In the genomic region with DNA sequence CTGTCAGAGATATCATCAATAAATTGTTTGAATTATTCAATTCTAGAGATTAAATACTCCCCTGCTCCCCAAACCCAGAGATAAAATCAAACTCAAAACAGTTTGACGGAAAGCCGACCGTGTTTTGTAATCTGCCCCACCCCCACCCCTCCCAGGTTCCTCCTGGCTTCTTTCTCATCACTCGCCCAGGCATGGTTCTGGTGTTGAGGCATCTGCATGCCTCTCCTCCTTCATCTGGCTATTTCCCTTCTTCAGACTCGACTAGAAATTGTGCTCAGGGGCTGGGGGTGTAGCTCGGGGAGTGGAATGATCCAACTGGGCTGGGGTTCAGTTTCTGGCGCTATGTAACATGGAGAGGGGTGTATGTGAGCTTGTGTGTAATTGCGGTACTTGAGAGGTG, we compare ENCODE assay signal across 8 mouse cellular contexts. TPM values are rescaled to one million over a fixed set of nuclear protein-coding genes. Genes with fewer than 3 reads are reported as not detected.
A peak's percentile ranks its signal among the peaks of the same experiment; 100 is the strongest.
DNase-seq lines count a peak whose midpoint lies in the region; ATAC-seq and TF ChIP-seq lines count a peak whose summit lies in the region.

No protein-coding gene starts in this region.

- peak overlapping the region; percentile 32 for H3K4me2 ChIP-seq in hindbrain, embryonic 13.5 days
- no peak overlapping the region for H3K4me2 ChIP-seq in hindbrain, embryonic 11.5 days (replicated peaks; ENCODE audit: low read depth, low read length)
- peak overlapping the region; percentile 34; the same call in 1 of the 2 replicates for H3K4me2 ChIP-seq in liver, embryonic 14.5 days (ENCODE audit: low read depth)

- no peaks in the 10 kb centered on the region for H3K36me3 ChIP-seq in hindbrain, embryonic 13.5 days
- no peaks in the 10 kb centered on the region for H3K36me3 ChIP-seq in hindbrain, embryonic 11.5 days (ENCODE audit: control insufficient read depth, insufficient read depth, low read length)
- no peaks in the 10 kb centered on the region for H3K36me3 ChIP-seq in ES-E14 (ENCODE audit: control insufficient read depth, insufficient read depth, low read length, poor library complexity, severe bottlenecking)
- H3K36me3 ChIP-seq in liver, embryonic 14.5 days (replicated peaks; ENCODE audit: control insufficient read depth, insufficient read depth, low read depth) = no peaks in the 10 kb centered on the region

- 0 out of 2 replicates have a peak, but pooled peaks cover 3% of the 10 kb centered on the region for H3K27me3 ChIP-seq in hindbrain, embryonic 13.5 days
- no peaks in the 10 kb centered on the region for H3K27me3 ChIP-seq in hindbrain, embryonic 11.5 days (ENCODE audit: control insufficient read depth, insufficient read depth, low read length)
- no peaks in the 10 kb centered on the region for H3K27me3 ChIP-seq in liver, embryonic 14.5 days (ENCODE audit: control insufficient read depth, insufficient read depth, low read length)

- no peak for TF ChIP-seq POLR2A in embryonic fibroblast, embryonic 13.5 days (IDR thresholded peaks at IDR 0.05; ENCODE audit: low read depth, low read length)

- 51% methylated on average over 8 of the region's 8 CpGs for WGBS in hindbrain, embryonic 13.5 days
- 53% methylated on average over 8 of the region's 8 CpGs for WGBS in hindbrain, embryonic 11.5 days
- WGBS in liver, embryonic 14.5 days (ENCODE audit: insufficient replicate concordance) = 24% methylated on average over 8 of the region's 8 CpGs

- no peak for DNase-seq in hindbrain, embryonic 11.5 days (ENCODE audit: low spot score)
- no peak for DNase-seq in ES-E14 (ENCODE audit: low read depth, low spot score)
- DNase-seq in liver, embryonic 14.5 days (ENCODE audit: low read depth in 3 of 3, low spot score in 3 of 3) = no peak
- DNase-seq in gastrocnemius, postnatal 10 days = no peak
- DNase-seq in frontal cortex, adult 2 months (ENCODE audit: extremely low spot score in 1 of 2, low spot score in 1 of 2) = no peak
- no peak for DNase-seq in kidney, postnatal 36 days

- no peaks in the 10 kb centered on the region for H3K9me3 ChIP-seq in hindbrain, embryonic 13.5 days
- H3K9me3 ChIP-seq in hindbrain, embryonic 11.5 days (ENCODE audit: control insufficient read depth, low read length) = no peaks in the 10 kb centered on the region; the same call in 1 of the 2 replicates
- no peaks in the 10 kb centered on the region for H3K9me3 ChIP-seq in ES-E14 (ENCODE audit: control insufficient read depth, insufficient read depth, low read depth, low read length)
- H3K9me3 ChIP-seq in liver, embryonic 14.5 days (ENCODE audit: control insufficient read depth, low read length) = no peaks in the 10 kb centered on the region

- no peak overlapping the region for H3K9ac ChIP-seq in hindbrain, embryonic 13.5 days
- H3K9ac ChIP-seq in hindbrain, embryonic 11.5 days (ENCODE audit: low read depth, low read length) = no peak overlapping the region
- peak overlapping the region; percentile 6; the same call in 1 of the 2 replicates for H3K9ac ChIP-seq in ES-E14 (ENCODE audit: insufficient read depth, low read depth, low read length, poor library complexity, severe bottlenecking)
- H3K9ac ChIP-seq in liver, embryonic 14.5 days (replicated peaks) = no peak overlapping the region

- no peak overlapping the region for H3K4me3 ChIP-seq in hindbrain, embryonic 13.5 days
- H3K4me3 ChIP-seq in hindbrain, embryonic 11.5 days (ENCODE audit: low read depth, low read length) = no peak overlapping the region
- H3K4me3 ChIP-seq in ES-E14 (ENCODE audit: insufficient read depth in 1 of 2, low read depth in 1 of 2, low read length in 2 of 2, poor library complexity in 1 of 2, severe bottlenecking in 1 of 2) = peak overlapping the region in 1 of 2 experiments; percentile 38; a peak in 2 of 4 replicates
- no peak overlapping the region for H3K4me3 ChIP-seq in embryonic fibroblast, embryonic 13.5 days (ENCODE audit: insufficient read depth, low read length)
- H3K4me3 ChIP-seq in liver, embryonic 14.5 days (ENCODE audit: insufficient read depth in 1 of 2, low read depth in 2 of 2, low read length in 2 of 2) = no peak overlapping the region

- H3K27ac ChIP-seq in hindbrain, embryonic 13.5 days = no peak overlapping the region
- no peak overlapping the region for H3K27ac ChIP-seq in hindbrain, embryonic 11.5 days (ENCODE audit: low read depth, low read length)
- H3K27ac ChIP-seq in ES-E14 (ENCODE audit: insufficient read depth, low read depth, low read length, poor library complexity, severe bottlenecking) = no peak overlapping the region
- peak overlapping the region; percentile 44 for H3K27ac ChIP-seq in embryonic fibroblast, embryonic 13.5 days (ENCODE audit: insufficient read depth, low read length)
- H3K27ac ChIP-seq in liver, embryonic 14.5 days = no peak overlapping the region

- 0 out of 2 replicates have a peak, but pooled peaks cover 6% of the 10 kb centered on the region for H3K4me1 ChIP-seq in hindbrain, embryonic 13.5 days (replicated peaks)
- H3K4me1 ChIP-seq in hindbrain, embryonic 11.5 days (replicated peaks; ENCODE audit: control insufficient read depth, insufficient read depth, low read length) = no peaks in the 10 kb centered on the region
- H3K4me1 ChIP-seq in ES-E14 (ENCODE audit: control insufficient read depth in 2 of 2, insufficient read depth in 2 of 2, low read length in 2 of 2, poor library complexity in 1 of 2) = peaks cover 0 to 15% of the 10 kb centered on the region in 2 experiments; a peak in 3 of 4 replicates
- H3K4me1 ChIP-seq in embryonic fibroblast, embryonic 13.5 days (ENCODE audit: control insufficient read depth, insufficient read depth, low read length) = peaks cover 11% of the 10 kb centered on the region
- H3K4me1 ChIP-seq in liver, embryonic 14.5 days (replicated peaks; ENCODE audit: control insufficient read depth in 2 of 2, insufficient read depth in 2 of 2, low read length in 1 of 2) = peaks cover 0 to 11% of the 10 kb centered on the region in 2 experiments; a peak in 3 of 4 replicates

- in situ Hi-C loops in ES-E14 (cut with MboI; ENCODE audit: low sequenced_read_pairs in 2 of 2, unreplicated experiment in 2 of 2) = no loop called here

- no peak for ATAC-seq in hindbrain, embryonic 13.5 days (ENCODE audit: low FRiP score)
- ATAC-seq in hindbrain, embryonic 11.5 days (ENCODE audit: low FRiP score) = no peak
- no peak for ATAC-seq in liver, embryonic 14.5 days (ENCODE audit: insufficient read depth)

- TF ChIP-seq CTCF in embryonic fibroblast, embryonic 13.5 days (IDR thresholded peaks at IDR 0.05; ENCODE audit: borderline replicate concordance, insufficient read depth, low read length) = no peak
- TF ChIP-seq CTCF in liver, embryonic 14.5 days (IDR thresholded peaks at IDR 0.05; ENCODE audit: low read depth) = no peak

- TF ChIP-seq EP300 in liver, embryonic 14.5 days (IDR thresholded peaks at IDR 0.05; ENCODE audit: low read depth) = no peak

TF ChIP-seq in ES-E14, 5 proteins besides CTCF, POLR2A, EP300 and RAD21:
- TF ChIP-seq MAFK (IDR thresholded peaks at IDR 0.05; ENCODE audit: insufficient read depth, low read depth, low read length) (no peak), CHD2 (IDR thresholded peaks at IDR 0.05; ENCODE audit: low read depth, low read length) (no peak), ZNF384 (IDR thresholded peaks at IDR 0.05; ENCODE audit: low read depth, low read length) (no peak), ZC3H11A (IDR thresholded peaks at IDR 0.05; ENCODE audit: borderline replicate concordance, low read depth, low read length) (no peak), HCFC1 (IDR thresholded peaks at IDR 0.05; ENCODE audit: borderline replicate concordance, insufficient read depth, low read length) (no peak)

RNA-seq across cellular contexts. Expression of gene Nfyb, which starts 31.8 kb away (rescaled TPM):
- polyA plus RNA-seq in hindbrain, embryonic 13.5 days (2015; fragmentation: Nextera tagmentation; extraction: Ambion mirVana) = 45.7 and 49.5 TPM in 2 replicates
- 60.7 and 68.2 TPM in 2 replicates for polyA plus RNA-seq in hindbrain, embryonic 11.5 days (2014; fragmentation: Nextera tagmentation; extraction: Ambion mirVana)
- 46.9 and 47.7 TPM in 2 replicates for total RNA-seq in ES-E14 (2012; rRNA removed)
- 37.7 and 56.4 TPM in 2 replicates for polyA plus RNA-seq in embryonic fibroblast, embryonic 13.5 days (2011; ENCODE audit: insufficient read length, low read depth, missing spikeins)
- 14.4 and 22.0 TPM in 2 replicates for polyA plus RNA-seq in liver, embryonic 14.5 days (2012; rRNA removed)
- 31.9 and 32.4 TPM in 2 replicates for polyA plus RNA-seq in liver, embryonic 14.5 days (2014; fragmentation: Nextera tagmentation; extraction: Ambion mirVana)
- 10 to 100 TPM; 38.9 to 40.5 TPM for total RNA-seq in gastrocnemius, postnatal 10 days (2021)
- 49.0 and 61.6 TPM in 2 replicates for polyA plus RNA-seq in frontal cortex, adult 2 months (2012; rRNA removed)

RNA-seq across cellular contexts. Expression of gene Txnrd1, which starts 38.0 kb away (rescaled TPM):
- 116 and 122 TPM in 2 replicates for polyA plus RNA-seq in hindbrain, embryonic 13.5 days (2015; fragmentation: Nextera tagmentation; extraction: Ambion mirVana)
- polyA plus RNA-seq in hindbrain, embryonic 11.5 days (2014; fragmentation: Nextera tagmentation; extraction: Ambion mirVana) = 170 and 196 TPM in 2 replicates
- 107 and 167 TPM in 2 replicates for total RNA-seq in ES-E14 (2012; rRNA removed)
- 151 and 179 TPM in 2 replicates for polyA plus RNA-seq in embryonic fibroblast, embryonic 13.5 days (2011; ENCODE audit: insufficient read length, low read depth, missing spikeins)
- 23.5 and 33.6 TPM in 2 replicates for polyA plus RNA-seq in liver, embryonic 14.5 days (2012; rRNA removed)
- polyA plus RNA-seq in liver, embryonic 14.5 days (2014; fragmentation: Nextera tagmentation; extraction: Ambion mirVana) = 44.6 and 53.1 TPM in 2 replicates
- 10 to 100 TPM; 30.6 to 35.2 TPM for total RNA-seq in gastrocnemius, postnatal 10 days (2021)
- polyA plus RNA-seq in frontal cortex, adult 2 months (2012; rRNA removed) = 47.5 and 51.4 TPM in 2 replicates
